Mouse (Mus musculus): ENCODE results near the gene Noct.

- TF ChIP-seq EP300 (IDR thresholded peaks at IDR 0.05; ENCODE audit: low read length) (no peak), TCF12 (IDR thresholded peaks at IDR 0.05; ENCODE audit: low read depth, low read length) (no peak), CTCF (conservative IDR thresholded peaks at IDR 0.05 in 1 of 2, IDR thresholded peaks at IDR 0.05 in 1 of 2; ENCODE audit: low read depth in 2 of 2, low read length in 2 of 2) (peak; percentile 26 to 31; a peak in 2 of 4 replicates), POLR2A (IDR thresholded peaks at IDR 0.05; ENCODE audit: low read depth, low read length) (no peak), SMC3 (IDR thresholded peaks at IDR 0.05; ENCODE audit: low read depth, low read length) (no peak), IRF4 (IDR thresholded peaks at IDR 0.05; ENCODE audit: low read depth, low read length) (no peak), ETS1 (conservative IDR thresholded peaks at IDR 0.05; ENCODE audit: low read depth, low read length) (no peak), NRF1 (IDR thresholded peaks at IDR 0.05; ENCODE audit: low read depth, low read length) (no peak), ZNF384 (IDR thresholded peaks at IDR 0.05; ENCODE audit: low read depth, low read length) (no peak), GABPA (IDR thresholded peaks at IDR 0.05; ENCODE audit: insufficient replicate concordance, low read depth, low read length) (no peak), ELF1 (IDR thresholded peaks at IDR 0.05; ENCODE audit: low read depth, low read length) (no peak), NELFE (IDR thresholded peaks at IDR 0.05; ENCODE audit: low read depth, low read length) (no peak), UBTF (IDR thresholded peaks at IDR 0.05; ENCODE audit: low read depth, low read length) (no peak)
Measured at GRCm38 (mm10) chr3:51204441-51204840, 19.8 kb upstream of the Noct start.

All from CH12.LX (cell line).